Mouse (Mus musculus): ENCODE measurements around the gene Gm49391. TPM values are rescaled to one million over a fixed set of nuclear protein-coding genes. Genes with fewer than 3 reads are reported as not detected.
"Not testable (repeated sequence)": the region's sequence is repeated elsewhere in the genome, so short reads cannot be mapped to it uniquely, and the experiment has no call there.

The Gm49391 gene
- polyA plus RNA-seq (2016; fragmentation: Nextera tagmentation; extraction: Ambion mirVana): 1.4 and 2.0 TPM in 2 replicates

GRCm38 (mm10) chr13:60936500-60936901 is at the start of gene Gm49391, which contains the start of gene Ctla2a:
TSS of gene Gm49391 (minus strand) at chr13:60936571.
TSS of gene Ctla2a (minus strand) at chr13:60936625.
- Histone ChIP-seq H3K4me2 (replicated peaks) (no peak within 1 kb of the TSS), H3K36me3 (no peaks in the 10 kb centered on the region), H3K27me3 (no peaks in the 10 kb centered on the region), H3K9ac (no peak within 1 kb of the TSS), H3K4me1 (no peaks in the 10 kb centered on the region), H3K4me3 (no peak within 1 kb of the TSS), H3K27ac (no peak within 1 kb of the TSS), H3K9me3 (peaks cover 5% of the 10 kb centered on the region; the same call in 1 of the 2 replicates)
- 65% methylated on average over 5 of the region's 5 CpGs for WGBS
- no peak for ATAC-seq (ENCODE audit: insufficient number of reproducible peaks, insufficient read depth, low FRiP score, low TSS enrichment)

GRCm38 (mm10) chr13:60972319-60972718 is 35.9 kb upstream of the Gm49391 start:
- ATAC-seq (ENCODE audit: insufficient number of reproducible peaks, insufficient read depth, low FRiP score, low TSS enrichment); H3K9me3 ChIP-seq; H3K27me3 ChIP-seq; H3K9ac ChIP-seq; H3K27ac ChIP-seq; H3K4me1 ChIP-seq; H3K4me2 ChIP-seq (replicated peaks); H3K36me3 ChIP-seq; H3K4me3 ChIP-seq: not testable (repeated sequence)
- 65% methylated on average over 4 of the region's 4 CpGs for WGBS

GRCm38 (mm10) chr13:60963985-60964384 is 27.6 kb upstream of the Gm49391 start:
- H3K27ac ChIP-seq; H3K4me1 ChIP-seq; ATAC-seq (ENCODE audit: insufficient number of reproducible peaks, insufficient read depth, low FRiP score, low TSS enrichment); H3K27me3 ChIP-seq; H3K4me3 ChIP-seq; H3K36me3 ChIP-seq; H3K9me3 ChIP-seq; H3K4me2 ChIP-seq (replicated peaks); H3K9ac ChIP-seq: not testable (repeated sequence)
- 48% methylated on average over 4 of the region's 5 CpGs for WGBS

GRCm38 (mm10) chr13:60961706-60962105 is 25.3 kb upstream of the Gm49391 start:
- no peaks in the 10 kb centered on the region for H3K27me3 ChIP-seq
- no peaks in the 10 kb centered on the region for H3K4me1 ChIP-seq
- H3K9ac ChIP-seq: no peak overlapping the region
- ATAC-seq (ENCODE audit: insufficient number of reproducible peaks, insufficient read depth, low FRiP score, low TSS enrichment): no peak
- 67% methylated on average over 5 of the region's 5 CpGs for WGBS
- no peak overlapping the region for H3K27ac ChIP-seq
- no peaks in the 10 kb centered on the region for H3K36me3 ChIP-seq
- H3K4me3 ChIP-seq: no peak overlapping the region
- H3K9me3 ChIP-seq: peaks cover 8% of the 10 kb centered on the region
- H3K4me2 ChIP-seq (replicated peaks): no peak overlapping the region

GRCm38 (mm10) chr13:60941884-60942283 is 5.5 kb upstream of the Gm49391 start, which contains the start of gene Tpbpa:
TSS of gene Tpbpa (minus strand) at chr13:60941984.
- not testable (repeated sequence) for H3K27ac ChIP-seq; H3K9ac ChIP-seq; H3K4me2 ChIP-seq (replicated peaks); ATAC-seq (ENCODE audit: insufficient number of reproducible peaks, insufficient read depth, low FRiP score, low TSS enrichment); H3K4me3 ChIP-seq; H3K4me1 ChIP-seq; H3K27me3 ChIP-seq; H3K9me3 ChIP-seq; H3K36me3 ChIP-seq
- 78% methylated on average over 3 of the region's 3 CpGs for WGBS

GRCm38 (mm10) chr13:60935490-60935889 is 881 bp downstream of the Gm49391 start, which contains the start of gene Gm49393:
TSS of gene Gm49393 (minus strand) at chr13:60935590.
- H3K4me1 ChIP-seq; H3K27me3 ChIP-seq; H3K4me3 ChIP-seq; H3K4me2 ChIP-seq (replicated peaks); H3K27ac ChIP-seq; ATAC-seq (ENCODE audit: insufficient number of reproducible peaks, insufficient read depth, low FRiP score, low TSS enrichment); H3K9ac ChIP-seq; H3K36me3 ChIP-seq; H3K9me3 ChIP-seq: not testable (repeated sequence)
- 69% methylated on average over 2 of the region's 2 CpGs for WGBS

- not testable (repeated sequence) for H3K27ac ChIP-seq; H3K4me1 ChIP-seq; H3K27me3 ChIP-seq; H3K9ac ChIP-seq; H3K4me2 ChIP-seq (replicated peaks); ATAC-seq (ENCODE audit: insufficient number of reproducible peaks, insufficient read depth, low FRiP score, low TSS enrichment); H3K36me3 ChIP-seq; H3K9me3 ChIP-seq; H3K4me3 ChIP-seq
- 88% methylated on average over 2 of the region's 2 CpGs for WGBS
Measured at GRCm38 (mm10) chr13:60904780-60905179, 31.6 kb downstream of the Gm49391 start, which contains the start of gene Tpbpb. TSS of gene Tpbpb (minus strand) at chr13:60904880.

- H3K9me3 ChIP-seq: no peaks in the 10 kb centered on the region
- no peaks in the 10 kb centered on the region for H3K36me3 ChIP-seq
- no peaks in the 10 kb centered on the region for H3K27me3 ChIP-seq
- no peaks in the 10 kb centered on the region for H3K4me1 ChIP-seq
- no peak within 1 kb of the TSS for H3K27ac ChIP-seq
- no peak within 1 kb of the TSS for H3K4me2 ChIP-seq (replicated peaks)
- no peak for ATAC-seq (ENCODE audit: insufficient number of reproducible peaks, insufficient read depth, low FRiP score, low TSS enrichment)
- no peak within 1 kb of the TSS for H3K9ac ChIP-seq
- no peak within 1 kb of the TSS for H3K4me3 ChIP-seq
- 73% methylated on average over 3 of the region's 3 CpGs for WGBS
Measured at GRCm38 (mm10) chr13:60897328-60897727, 39.0 kb downstream of the Gm49391 start, which contains the start of gene Ctla2b. TSS of gene Ctla2b (minus strand) at chr13:60897447.

GRCm38 (mm10) chr13:60896794-60897193 is 39.6 kb downstream of the Gm49391 start, which contains the start of gene Gm49392:
TSS of gene Gm49392 (minus strand) at chr13:60896894.
- H3K27me3 ChIP-seq; H3K27ac ChIP-seq; H3K9ac ChIP-seq; H3K4me2 ChIP-seq (replicated peaks); H3K9me3 ChIP-seq; ATAC-seq (ENCODE audit: insufficient number of reproducible peaks, insufficient read depth, low FRiP score, low TSS enrichment); H3K4me3 ChIP-seq; H3K36me3 ChIP-seq; H3K4me1 ChIP-seq: not testable (repeated sequence)
- 80% methylated on average over 8 of the region's 8 CpGs for WGBS

GRCm38 (mm10) chr13:60895406-60896160 is 40.8 kb downstream of the Gm49391 start:
- Histone ChIP-seq H3K4me1 (no peaks in the 10 kb centered on the region), H3K4me2 (replicated peaks) (no peak overlapping the region), H3K9me3 (no peaks in the 10 kb centered on the region), H3K9ac (no peak overlapping the region), H3K36me3 (no peaks in the 10 kb centered on the region), H3K27me3 (no peaks in the 10 kb centered on the region), H3K27ac (no peak overlapping the region), H3K4me3 (no peak overlapping the region)
- ATAC-seq (ENCODE audit: insufficient number of reproducible peaks, insufficient read depth, low FRiP score, low TSS enrichment): no peak

GRCm38 (mm10) chr13:60892301-60892700 is 44.1 kb downstream of the Gm49391 start:
- H3K27ac ChIP-seq: no peak overlapping the region
- no peak overlapping the region for H3K9ac ChIP-seq
- ATAC-seq (ENCODE audit: insufficient number of reproducible peaks, insufficient read depth, low FRiP score, low TSS enrichment): no peak
- H3K9me3 ChIP-seq: no peaks in the 10 kb centered on the region
- no peaks in the 10 kb centered on the region for H3K4me1 ChIP-seq
- no peaks in the 10 kb centered on the region for H3K27me3 ChIP-seq
- H3K4me3 ChIP-seq: no peak overlapping the region
- WGBS: 77% methylated on average over 1 of the region's 1 CpGs
- H3K4me2 ChIP-seq (replicated peaks): no peak overlapping the region
- no peaks in the 10 kb centered on the region for H3K36me3 ChIP-seq

- Histone ChIP-seq H3K4me3 (no peak within 1 kb of the TSS), H3K9ac (no peak within 1 kb of the TSS), H3K27ac (no peak within 1 kb of the TSS), H3K4me1 (no peaks in the 10 kb centered on the region), H3K36me3 (no peaks in the 10 kb centered on the region), H3K4me2 (replicated peaks) (no peak within 1 kb of the TSS), H3K27me3 (no peaks in the 10 kb centered on the region), H3K9me3 (no peaks in the 10 kb centered on the region)
- ATAC-seq (ENCODE audit: insufficient number of reproducible peaks, insufficient read depth, low FRiP score, low TSS enrichment): no peak
- 75% methylated on average over 1 of the region's 1 CpGs for WGBS
Measured at GRCm38 (mm10) chr13:60864281-60864680, 72.1 kb downstream of the Gm49391 start, which contains the start of gene 4930486L24Rik. TSS of gene 4930486L24Rik (minus strand) at chr13:60864475.
